Mouse (Mus musculus): ENCODE data around the gene Ovca2.

- no peak for TF ChIP-seq CHD2 (IDR thresholded peaks at IDR 0.05; ENCODE audit: low read depth, low read length)
- no peak for TF ChIP-seq ZC3H11A (IDR thresholded peaks at IDR 0.05; ENCODE audit: borderline replicate concordance, low read depth, low read length)
- TF ChIP-seq HCFC1 (IDR thresholded peaks at IDR 0.05; ENCODE audit: borderline replicate concordance, insufficient read depth, low read length), result no peak
Measured at GRCm38 (mm10) chr11:75139122-75139963, 39.3 kb downstream of the Ovca2 start.
